Comparison of ENCODE assay signal across 10 mouse cellular contexts in genomic region chr11:99389264-99389663, GRCm38 (mm10). TPM values are rescaled to one million over a fixed set of nuclear protein-coding genes. Genes with fewer than 3 reads are reported as not detected.
DNase-seq lines count a peak whose midpoint lies in the region; ATAC-seq and TF ChIP-seq lines count a peak whose summit lies in the region.
"Had no signal": no experiment of that assay in that cellular context is flagged by ENCODE, and none has a peak within 500 bp of the region (broad histone marks: within the 10 kb centered on the region; RNA-seq: fewer than 3 reads in every experiment).

Gene Krt10, minus strand, starts transcription at chr11:99389364.

- H3K36me3 ChIP-seq in kidney, embryonic 14.5 days (ENCODE audit: control insufficient read depth, insufficient read depth, low read length) = no peaks in the 10 kb centered on the region
- H3K36me3 ChIP-seq in kidney, adult 2 months (ENCODE audit: control insufficient read depth, insufficient read depth, low read length) = no peaks in the 10 kb centered on the region
- no peaks in the 10 kb centered on the region for H3K36me3 ChIP-seq in forebrain, embryonic 14.5 days (ENCODE audit: control insufficient read depth, insufficient read depth, low read length)
- H3K36me3 ChIP-seq in limb, embryonic 15.5 days = no peaks in the 10 kb centered on the region

- no peaks in the 10 kb centered on the region for H3K9me3 ChIP-seq in kidney, embryonic 14.5 days (ENCODE audit: control insufficient read depth, low read length)
- H3K9me3 ChIP-seq in forebrain, embryonic 14.5 days (replicated peaks; ENCODE audit: control insufficient read depth, low read length) = no peaks in the 10 kb centered on the region
- no peaks in the 10 kb centered on the region for H3K9me3 ChIP-seq in limb, embryonic 15.5 days

- H3K4me3 ChIP-seq in kidney, embryonic 14.5 days (ENCODE audit: low read length) = no peak within 1 kb of the TSS
- H3K4me3 ChIP-seq in kidney, adult 2 months (ENCODE audit: insufficient read depth, low read depth, low read length) = no peak within 1 kb of the TSS
- no peak within 1 kb of the TSS for H3K4me3 ChIP-seq in forebrain, embryonic 14.5 days (ENCODE audit: low read depth, low read length)
- peak within 1 kb of the TSS; percentile 12; the same call in 1 of the 2 replicates for H3K4me3 ChIP-seq in limb, embryonic 15.5 days
- H3K4me3 ChIP-seq: gastrocnemius, adult 2 months had no signal

- H3K4me1 ChIP-seq in kidney, embryonic 14.5 days (ENCODE audit: control insufficient read depth, insufficient read depth, low read length) = no peaks in the 10 kb centered on the region; the same call in 1 of the 2 replicates
- H3K4me1 ChIP-seq in kidney, adult 2 months (ENCODE audit: control insufficient read depth, insufficient read depth, low read length) = no peaks in the 10 kb centered on the region
- peaks cover 5% of the 10 kb centered on the region; the same call in 1 of the 2 replicates for H3K4me1 ChIP-seq in forebrain, embryonic 14.5 days (ENCODE audit: control insufficient read depth, insufficient read depth, low read length)
- H3K4me1 ChIP-seq in limb, embryonic 15.5 days = peaks cover 10% of the 10 kb centered on the region; the same call in 1 of the 2 replicates

- TF ChIP-seq CTCF in kidney, adult 2 months (conservative IDR thresholded peaks at IDR 0.05; ENCODE audit: insufficient read depth, insufficient read length, low read depth, low read length) = no peak

- H3K27me3 ChIP-seq in kidney, embryonic 14.5 days (ENCODE audit: control insufficient read depth, insufficient read depth, low read length) = no peaks in the 10 kb centered on the region
- H3K27me3 ChIP-seq in kidney, adult 2 months (replicated peaks; ENCODE audit: control insufficient read depth, insufficient read depth, low read length) = no peaks in the 10 kb centered on the region
- H3K27me3 ChIP-seq in forebrain, embryonic 14.5 days (replicated peaks; ENCODE audit: control insufficient read depth, insufficient read depth, low read length) = no peaks in the 10 kb centered on the region
- no peaks in the 10 kb centered on the region for H3K27me3 ChIP-seq in limb, embryonic 15.5 days

- WGBS in kidney, embryonic 14.5 days = 83% methylated on average over 4 of the region's 4 CpGs
- WGBS in kidney, adult 2 months = 81% methylated on average over 4 of the region's 4 CpGs
- WGBS in forebrain, embryonic 14.5 days = 91% methylated on average over 4 of the region's 4 CpGs
- 76% methylated on average over 4 of the region's 4 CpGs for WGBS in limb, embryonic 15.5 days

- H3K4me2 ChIP-seq in kidney, embryonic 14.5 days (replicated peaks; ENCODE audit: low read depth, low read length) = no peak within 1 kb of the TSS
- H3K4me2 ChIP-seq in forebrain, embryonic 14.5 days (ENCODE audit: low read length) = no peak within 1 kb of the TSS
- no peak within 1 kb of the TSS for H3K4me2 ChIP-seq in limb, embryonic 15.5 days

- H3K27ac ChIP-seq in kidney, embryonic 14.5 days (ENCODE audit: low read depth, low read length) = no peak within 1 kb of the TSS
- no peak within 1 kb of the TSS for H3K27ac ChIP-seq in kidney, adult 2 months (ENCODE audit: insufficient read depth, low read depth, low read length)
- no peak within 1 kb of the TSS for H3K27ac ChIP-seq in forebrain, embryonic 14.5 days (ENCODE audit: low read depth, low read length)
- H3K27ac ChIP-seq in limb, embryonic 15.5 days = peak within 1 kb of the TSS; percentile 51
- H3K27ac ChIP-seq: gastrocnemius, adult 2 months had no signal

- ATAC-seq in kidney, embryonic 14.5 days (ENCODE audit: low FRiP score, low TSS enrichment) = no peak
- no peak for ATAC-seq in forebrain, embryonic 14.5 days
- no peak for ATAC-seq in limb, embryonic 15.5 days (ENCODE audit: insufficient number of reproducible peaks, low FRiP score, low TSS enrichment, low read depth)

- TF ChIP-seq POLR2A in kidney, adult 2 months (IDR thresholded peaks at IDR 0.05; ENCODE audit: low read depth, low read length) = no peak

- DNase-seq in kidney, adult 2 months = no peak
- peak; percentile 31 for DNase-seq in ZHBTc4 (ENCODE audit: low read depth, low spot score)
- no peak for DNase-seq in forebrain, embryonic 14.5 days (ENCODE audit: low spot score)
- no peak for DNase-seq in right cerebral cortex, postnatal 25 days
- DNase-seq in frontal cortex, postnatal 10 days (ENCODE audit: low spot score in 2 of 2) = no peak
- no peak for DNase-seq in lung, postnatal 4 days
- DNase-seq: gastrocnemius, adult 2 months; spleen, adult 18-20 months had no signal

- H3K9ac ChIP-seq in kidney, embryonic 14.5 days (ENCODE audit: low read depth, low read length) = no peak within 1 kb of the TSS
- H3K9ac ChIP-seq in forebrain, embryonic 14.5 days (ENCODE audit: low read length) = no peak within 1 kb of the TSS
- no peak within 1 kb of the TSS for H3K9ac ChIP-seq in limb, embryonic 15.5 days

RNA-seq across cellular contexts. Expression of gene Krt10, which starts in this region (rescaled TPM):
- polyA plus RNA-seq in kidney, embryonic 14.5 days (2014; fragmentation: Nextera tagmentation; extraction: Ambion mirVana) = 31.3 and 37.5 TPM in 2 replicates
- 2.4 and 3.1 TPM in 2 replicates for polyA plus RNA-seq in kidney, adult 2 months (2012; rRNA removed)
- 30.9 and 33.3 TPM in 2 replicates for polyA plus RNA-seq in forebrain, embryonic 14.5 days (2014; fragmentation: Nextera tagmentation; extraction: Ambion mirVana)
- polyA plus RNA-seq in limb, embryonic 15.5 days (2015; fragmentation: Nextera tagmentation; extraction: Ambion mirVana) = 625 and 642 TPM in 2 replicates

Comparison
In these comparisons a context has a peak if more than half of its experiments do, and no peak if none do; other contexts are left out.
1. RNA of gene Krt10 (polyA plus RNA-seq): 625 to 642 TPM in limb, embryonic 15.5 days; 30.9 to 33.3 TPM in forebrain, embryonic 14.5 days, 31.3 to 37.5 TPM in kidney, embryonic 14.5 days and 2.4 to 3.1 TPM in kidney, adult 2 months; every median in the first group is over 10 times any median in the second.